Mouse (Mus musculus) spleen, adult 18-20 months (tissue): ENCODE data around the gene Sytl3.
A peak's percentile ranks its signal among the peaks of the same experiment; 100 is the strongest.
"Not testable (repeated sequence)": the region's sequence is repeated elsewhere in the genome, so short reads cannot be mapped to it uniquely, and the experiment has no call there.

Experiments
- DNase-seq, 2 experiments: peaks; one replicate each; pipeline ENCODE4 v3.0.0; 2022; ENCODE audit warnings: mixed read lengths in 2 of 2

Gene Sytl3

GRCm38 (mm10) chr17:6647452-6647851, 11.4 kb upstream of the Sytl3 start:
- DNase-seq, result not testable (repeated sequence)

DNA sequence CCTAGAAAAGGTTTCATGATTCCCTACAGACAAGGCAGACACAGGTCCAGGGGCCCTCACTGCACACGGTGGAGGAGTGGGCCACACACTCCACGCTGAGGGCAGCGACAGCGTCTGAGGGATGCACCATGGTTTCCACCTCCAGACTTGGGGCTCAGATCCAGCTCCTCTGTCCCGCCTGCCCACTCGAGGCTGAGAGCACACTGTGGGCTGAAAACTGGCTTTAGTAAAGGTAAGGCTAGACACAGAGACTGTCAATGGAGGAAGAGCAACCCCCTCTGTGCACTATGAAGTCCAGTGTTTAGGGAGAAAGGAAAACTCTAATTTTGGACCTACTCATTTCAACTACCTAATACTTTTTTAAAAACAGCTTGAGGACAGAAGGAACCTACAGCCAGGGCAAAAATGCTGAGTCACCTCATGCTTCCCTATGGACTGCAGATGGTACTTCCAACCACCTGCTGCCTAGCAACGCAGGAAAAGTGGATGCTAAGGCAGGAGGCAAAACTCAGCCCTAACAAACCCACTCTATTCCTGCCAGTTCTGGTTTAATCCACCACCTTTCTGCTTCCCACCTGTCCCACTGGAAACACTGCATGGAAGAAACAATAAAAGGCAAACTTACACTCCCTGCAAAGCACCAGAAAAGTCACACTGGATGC, 7.9 kb upstream of the Sytl3 start:
- not testable (repeated sequence) for DNase-seq

DNA sequence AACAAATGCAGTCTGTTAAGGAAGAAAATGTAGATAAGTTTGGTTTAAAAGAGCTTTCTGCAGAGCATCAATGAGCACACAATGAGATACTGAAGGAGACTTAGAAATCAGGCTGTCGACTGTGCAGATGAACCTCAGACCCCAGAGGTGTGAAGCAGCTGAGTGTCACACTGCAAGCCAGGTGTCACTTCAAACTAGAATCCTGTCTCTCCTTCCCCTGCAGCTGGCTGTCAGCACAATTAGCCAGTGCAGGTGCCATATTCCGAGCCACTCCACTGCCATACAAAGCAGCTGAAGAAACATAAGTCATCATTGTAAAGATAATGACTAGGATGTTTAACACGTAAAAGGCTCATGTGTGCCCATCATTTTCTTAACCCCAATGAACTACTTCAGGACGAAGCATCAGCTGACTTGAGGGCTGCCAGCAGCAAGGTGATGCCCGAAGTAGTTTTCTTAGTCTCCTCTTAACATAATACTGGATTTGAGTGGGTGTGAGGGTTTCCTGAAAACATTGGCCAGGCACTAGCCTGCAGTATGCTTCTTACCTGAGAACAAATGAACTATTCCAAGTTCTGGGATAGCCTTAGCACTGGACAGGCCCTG, 5.4 kb upstream of the Sytl3 start:
- not testable (repeated sequence) for DNase-seq

- peak in 1 of 2 experiments; percentile 53 for DNase-seq
Observed at GRCm38 (mm10) chr17:6655087-6655511, 3.8 kb upstream of the Sytl3 start.

GRCm38 (mm10) chr17:6655567-6656281, 3.2 kb upstream of the Sytl3 start, which contains the start of gene Dynlt1f:
TSS of gene Dynlt1f (minus strand) at chr17:6655900.
- DNase-seq, result peak; percentile 73 to 74

GRCm38 (mm10) chr17:6656471-6656870, 2.4 kb upstream of the Sytl3 start:
- DNase-seq, result not testable (repeated sequence)

- not testable (repeated sequence) for DNase-seq
Observed at GRCm38 (mm10) chr17:6660589-6660988, 1.7 kb downstream of the Sytl3 start.

- not testable (repeated sequence) for DNase-seq
Observed at GRCm38 (mm10) chr17:6661093-6661816, 2.4 kb downstream of the Sytl3 start.

DNA sequence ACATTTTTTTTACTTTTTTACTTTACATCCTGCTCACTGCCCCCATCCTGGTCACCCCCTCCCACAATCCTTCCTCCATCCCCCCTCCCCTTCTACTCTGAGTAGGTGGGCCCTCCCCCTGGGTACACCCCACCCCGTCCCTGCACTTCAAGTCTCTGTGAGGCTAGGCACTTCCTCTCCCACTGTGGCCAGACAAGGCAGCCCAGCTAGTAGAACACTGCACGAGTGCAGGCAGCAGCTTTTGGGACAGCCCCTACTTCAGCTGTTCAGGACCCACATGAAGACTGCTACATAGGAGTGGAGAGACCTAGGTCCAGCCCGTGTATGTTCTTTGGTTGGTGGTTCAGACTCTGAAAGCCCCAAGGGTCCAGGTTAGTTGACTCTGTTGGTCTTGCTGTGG, 3.9 kb downstream of the Sytl3 start:
- not testable (repeated sequence) for DNase-seq

- not testable (repeated sequence) for DNase-seq
Observed at GRCm38 (mm10) chr17:6665389-6665788, 6.5 kb downstream of the Sytl3 start.

DNA sequence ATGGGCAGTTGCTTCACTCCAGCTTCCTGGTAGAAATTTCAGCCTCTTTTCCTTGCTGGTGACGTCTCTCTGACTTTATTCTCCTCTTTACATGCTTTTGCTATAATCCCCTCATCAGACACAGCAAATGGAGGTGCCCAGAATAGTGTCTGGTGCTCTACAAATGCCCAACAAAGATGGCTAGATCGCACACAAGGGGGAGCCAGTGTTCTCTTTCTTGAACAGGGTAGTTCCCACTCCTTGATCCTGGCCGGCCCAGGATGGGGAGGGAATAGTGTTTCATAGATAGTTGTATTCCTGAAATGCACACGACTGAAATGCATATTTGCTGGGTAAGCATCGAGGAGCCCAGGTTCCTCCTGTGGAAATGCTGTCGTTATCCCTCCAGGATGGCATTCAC, 9.6 kb downstream of the Sytl3 start:
- DNase-seq, result not testable (repeated sequence)

DNA sequence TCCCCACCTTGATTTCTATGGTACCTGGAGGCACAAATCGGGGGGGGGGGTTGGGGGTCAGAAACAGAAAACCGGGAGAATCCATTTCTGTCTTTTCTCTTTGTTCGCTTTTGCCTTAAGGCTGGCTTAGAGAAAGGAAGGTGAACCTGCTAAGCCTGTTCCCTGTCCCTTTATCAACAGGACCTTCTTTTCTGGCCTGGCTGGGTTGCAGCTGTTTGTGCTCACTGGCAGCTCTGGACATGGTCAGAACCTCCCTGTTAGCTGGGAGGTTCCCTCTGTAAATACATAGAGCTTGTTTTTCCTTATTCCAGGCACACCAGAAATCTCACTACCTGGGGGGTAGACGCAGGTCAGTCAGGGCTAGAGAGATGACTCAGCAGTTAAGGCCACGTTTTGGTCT, 15.4 kb downstream of the Sytl3 start:
- DNase-seq, result not testable (repeated sequence)

DNA sequence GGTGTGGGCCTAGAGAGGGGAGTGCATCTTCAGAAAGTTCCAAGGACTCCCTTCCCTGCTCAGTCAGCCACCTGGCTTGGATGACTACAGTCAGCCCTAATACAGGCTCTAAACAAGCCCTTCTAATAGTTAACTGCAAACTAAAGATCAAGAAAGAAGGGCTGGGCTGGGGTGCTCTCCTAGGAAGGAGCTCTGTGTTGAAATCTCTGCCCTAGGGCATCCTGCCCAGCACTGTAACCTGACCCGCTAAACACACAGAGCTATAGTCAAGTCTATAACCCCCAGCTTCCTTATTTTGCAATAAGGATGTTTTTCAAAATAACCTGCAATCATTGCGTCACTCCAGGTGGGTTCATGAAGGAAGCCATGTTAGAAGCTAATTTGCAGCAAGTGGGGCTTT, 19.2 kb downstream of the Sytl3 start:
- DNase-seq, result not testable (repeated sequence)

GRCm38 (mm10) chr17:6681721-6682120, 22.8 kb downstream of the Sytl3 start:
- not testable (repeated sequence) for DNase-seq

GRCm38 (mm10) chr17:6683702-6684101, 24.8 kb downstream of the Sytl3 start:
- not testable (repeated sequence) for DNase-seq

DNA sequence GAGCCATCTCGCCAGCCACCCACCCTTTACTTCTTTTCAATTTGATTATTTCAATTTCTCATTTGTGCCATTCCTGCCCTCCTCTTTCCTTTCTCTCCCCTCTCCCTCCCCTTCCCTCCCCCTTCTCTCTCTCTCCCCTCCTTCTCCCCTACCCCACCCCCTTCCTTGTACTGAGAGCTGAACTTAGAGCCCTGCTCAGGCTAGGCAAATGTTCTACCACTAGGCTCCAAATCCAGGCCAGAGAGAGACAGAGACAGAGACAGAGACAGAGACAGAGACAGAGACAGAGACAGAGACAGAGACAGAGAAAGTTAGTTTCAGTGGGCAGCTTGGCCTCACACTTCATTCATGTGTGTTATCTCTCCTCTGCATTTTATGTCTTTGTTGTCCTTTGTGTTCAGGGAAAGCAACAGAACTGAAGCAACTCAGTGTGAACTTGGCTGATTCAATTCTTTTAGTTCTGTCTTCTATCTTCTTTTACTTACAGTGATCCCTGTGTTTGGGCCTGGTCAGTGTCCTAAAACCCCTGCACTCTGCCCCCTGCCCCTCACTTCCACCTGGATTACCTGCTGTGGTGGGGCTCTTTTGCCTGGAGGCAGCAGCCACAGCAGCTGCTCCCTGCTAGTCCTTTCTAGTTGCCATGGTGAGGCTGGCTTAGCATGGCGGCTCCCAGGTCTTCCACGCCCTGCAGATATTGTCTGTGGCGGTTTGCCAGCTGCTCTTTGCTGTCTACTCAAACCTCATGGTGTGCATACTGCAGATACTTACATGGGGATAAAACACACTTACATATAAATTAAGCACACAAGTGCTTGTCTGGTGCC, 25.8 kb downstream of the Sytl3 start:
- not testable (repeated sequence) for DNase-seq

DNA sequence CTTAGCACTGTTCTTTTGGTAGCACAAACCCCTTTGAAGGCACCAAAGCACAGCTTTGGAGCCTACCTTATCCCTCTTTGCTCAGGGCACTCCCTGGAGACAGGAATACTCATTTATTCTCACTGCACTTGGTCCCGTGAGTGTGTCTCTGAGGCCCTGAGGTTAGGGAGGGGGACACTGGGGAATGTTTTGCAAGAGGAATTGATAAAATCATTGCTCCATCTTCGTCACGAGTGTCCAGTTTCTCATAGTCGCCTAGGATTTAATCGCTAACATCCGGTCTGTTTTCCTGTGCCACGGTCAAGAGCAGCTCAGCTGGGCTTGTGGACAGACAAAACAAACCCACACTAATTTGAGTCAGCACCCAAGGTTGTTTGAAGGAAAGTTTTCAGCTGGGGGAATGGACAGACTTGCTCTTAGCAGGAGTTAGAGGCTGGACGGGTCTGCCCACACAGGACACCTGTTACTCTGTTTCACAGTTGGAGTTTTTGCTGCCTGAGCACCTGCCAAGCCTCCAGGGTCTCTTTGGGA, 26.5 kb downstream of the Sytl3 start:
- DNase-seq, result not testable (repeated sequence)

GRCm38 (mm10) chr17:6686299-6686971, 27.5 kb downstream of the Sytl3 start:
- DNase-seq, result not testable (repeated sequence)

DNA sequence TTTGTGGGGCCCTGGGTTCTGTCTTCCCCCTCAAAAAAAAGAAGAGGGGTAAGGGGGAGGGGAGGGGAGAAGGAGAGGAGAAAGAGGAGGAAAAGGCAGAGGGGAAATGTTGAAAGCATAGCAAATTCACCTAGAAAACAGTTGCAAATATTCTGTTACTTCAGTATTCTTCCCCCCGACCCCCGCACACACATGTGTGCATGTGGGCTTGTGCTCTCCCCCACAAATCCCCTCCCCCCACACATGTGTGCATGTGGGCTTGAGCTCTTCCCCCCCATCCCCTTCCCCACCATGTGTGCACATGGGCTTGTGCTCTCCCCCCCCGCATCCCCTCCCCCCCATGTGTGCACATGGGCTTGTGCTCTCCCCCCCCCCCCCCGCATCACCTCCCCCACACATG, 30.5 kb downstream of the Sytl3 start:
- not testable (repeated sequence) for DNase-seq

DNA sequence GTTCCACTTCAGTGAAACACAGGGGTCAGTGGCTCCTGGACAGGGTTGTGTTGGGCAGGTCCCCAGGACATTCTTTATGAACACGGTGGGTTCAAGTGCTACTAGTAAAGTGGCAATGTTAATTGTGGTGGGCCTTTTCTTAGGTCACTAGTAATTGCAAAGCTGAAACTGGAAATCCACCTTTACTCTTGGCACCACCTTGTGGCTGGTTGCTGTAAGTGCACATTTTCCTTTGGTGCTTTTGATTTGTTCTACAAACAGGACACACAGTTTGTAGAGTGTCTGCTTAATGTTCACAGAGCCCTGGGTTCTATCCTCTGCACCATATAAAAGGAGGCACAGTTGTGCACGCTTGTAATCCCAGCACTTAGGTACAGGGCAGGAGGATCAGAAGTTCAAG, 32.7 kb downstream of the Sytl3 start:
- DNase-seq, result peak; percentile 48 to 82

- not testable (repeated sequence) for DNase-seq
Observed at GRCm38 (mm10) chr17:6695712-6696111, 36.8 kb downstream of the Sytl3 start.
